Mouse (Mus musculus): ENCODE measurements around the gene Mfsd6l.
A peak's percentile ranks its signal among the peaks of the same experiment; 100 is the strongest.

Mfsd6l gene

GRCm38 (mm10) chr11:68555918-68556584 lies at the start of gene Mfsd6l:
TSS of gene Mfsd6l (plus strand) at chr11:68556186.
- peak; percentile 61 to 81 for DNase-seq

GRCm38 (mm10) chr11:68507246-68507645 lies 48.7 kb upstream of the Mfsd6l start:
- DNase-seq = no peak

GRCm38 (mm10) chr11:68508619-68509018 lies 47.4 kb upstream of the Mfsd6l start:
- no peak for DNase-seq

GRCm38 (mm10) chr11:68509194-68509593 lies 46.8 kb upstream of the Mfsd6l start:
- no peak for DNase-seq

- DNase-seq = no peak
Measured at GRCm38 (mm10) chr11:68513969-68514368, 42.0 kb upstream of the Mfsd6l start.

GRCm38 (mm10) chr11:68519362-68519761 lies 36.6 kb upstream of the Mfsd6l start:
- no peak for DNase-seq

- no peak for DNase-seq
Measured at GRCm38 (mm10) chr11:68519815-68520214, 36.2 kb upstream of the Mfsd6l start.

GRCm38 (mm10) chr11:68520439-68520838 lies 35.5 kb upstream of the Mfsd6l start:
- DNase-seq = no peak

- DNase-seq = no peak
Measured at GRCm38 (mm10) chr11:68521352-68521751, 34.6 kb upstream of the Mfsd6l start.

- no peak for DNase-seq
Measured at GRCm38 (mm10) chr11:68526441-68526840, 29.5 kb upstream of the Mfsd6l start.

GRCm38 (mm10) chr11:68531066-68531806 lies 24.8 kb upstream of the Mfsd6l start:
- peak; percentile 75 to 84 for DNase-seq

GRCm38 (mm10) chr11:68531941-68532535 lies 23.9 kb upstream of the Mfsd6l start:
- no peak for DNase-seq

- DNase-seq = no peak
Measured at GRCm38 (mm10) chr11:68532773-68533172, 23.2 kb upstream of the Mfsd6l start.

- DNase-seq = no peak
Measured at GRCm38 (mm10) chr11:68533971-68534475, 22.0 kb upstream of the Mfsd6l start.

GRCm38 (mm10) chr11:68536026-68536425 lies 20.0 kb upstream of the Mfsd6l start:
- DNase-seq = no peak

GRCm38 (mm10) chr11:68536465-68536864 lies 19.5 kb upstream of the Mfsd6l start:
- DNase-seq = peak in 1 of 2 experiments; percentile 28

- no peak for DNase-seq
Measured at GRCm38 (mm10) chr11:68539621-68540020, 16.4 kb upstream of the Mfsd6l start.

- peak; percentile 47 to 54 for DNase-seq
Measured at GRCm38 (mm10) chr11:68544554-68544953, 11.4 kb upstream of the Mfsd6l start.

GRCm38 (mm10) chr11:68545172-68545571 lies 10.8 kb upstream of the Mfsd6l start:
- no peak for DNase-seq

- DNase-seq = no peak
Measured at GRCm38 (mm10) chr11:68545682-68546222, 10.2 kb upstream of the Mfsd6l start.

GRCm38 (mm10) chr11:68547484-68547883 lies 8.5 kb upstream of the Mfsd6l start:
- DNase-seq = no peak

GRCm38 (mm10) chr11:68549597-68549996 lies 6.4 kb upstream of the Mfsd6l start:
- DNase-seq = no peak

- DNase-seq = no peak
Measured at GRCm38 (mm10) chr11:68550358-68550757, 5.6 kb upstream of the Mfsd6l start.

All from cerebellum, postnatal 14 days (tissue).